Mouse (Mus musculus) heart, adult 2 months (tissue): ENCODE results near the gene Acsf2.

Experiments
- CTCF ChIP-seq: fragments of 200-600 bp; IDR thresholded peaks from 2 replicates; pipeline ENCODE4 v1.8.1; 2022; ENCODE audit warnings: antibody characterized with exemption, mild to moderate bottlenecking, moderate library complexity
- EP300 ChIP-seq: fragments of 200-500 bp; IDR thresholded peaks from 2 replicates; pipeline ENCODE4 v1.6.1; 2011; ENCODE audit warnings: low read depth, low read length, control low read depth; ENCODE audit not compliant: insufficient read depth

GRCm38 (mm10) chr11:94602356-94602955 lies 785 bp upstream of the Acsf2 start:
- no peak for TF ChIP-seq EP300
- no peak for TF ChIP-seq CTCF
